Mouse (Mus musculus) liver, postnatal 0 days (tissue): ENCODE measurements around the gene Vps45. TPM values are rescaled to one million over a fixed set of nuclear protein-coding genes. Genes with fewer than 3 reads are reported as not detected.

Source experiments
- ATAC-seq: fragments of 200-750 bp; cut with Nextera tagmentation; 2 replicates; pipeline ENCODE4 v1.8.0; 2017; ENCODE audit warnings: mild to moderate bottlenecking, moderate library complexity
- DNase-seq: peaks from one replicate; pipeline ENCODE4 v3.0.0-alpha.2; 2016
- H3K27ac ChIP-seq: fragments of 300-500 bp; sonication (generic); 2 replicates; pipeline ENCODE4 v1.5.1; 2014; ENCODE audit warnings: antibody characterized with exemption, moderate library complexity, mild to moderate bottlenecking, low read depth
- H3K27me3 ChIP-seq: fragments of 300-500 bp; sonication (generic); 2 replicates; pipeline ENCODE4 v1.6.1; 2014; ENCODE audit warnings: low read length, control low read depth, mixed read lengths; ENCODE audit not compliant: insufficient read depth
- H3K36me3 ChIP-seq: fragments of 300-500 bp; sonication (generic); replicated peaks from 2 replicates; pipeline ENCODE4 v1.6.1; 2014; ENCODE audit warnings: mild to moderate bottlenecking, control low read depth, low read length, moderate library complexity, mixed read lengths; ENCODE audit not compliant: insufficient read depth
- H3K4me1 ChIP-seq: fragments of 300-500 bp; sonication (generic); 2 replicates; pipeline ENCODE4 v1.6.1; 2014; ENCODE audit warnings: antibody characterized with exemption, mild to moderate bottlenecking, control low read depth; ENCODE audit not compliant: insufficient read depth
- H3K4me2 ChIP-seq: fragments of 300-500 bp; sonication (generic); 2 replicates; pipeline ENCODE4 v1.6.1; 2014; ENCODE audit warnings: low read depth, mild to moderate bottlenecking, low read length, moderate library complexity, mixed read lengths
- H3K4me3 ChIP-seq: fragments of 300-500 bp; sonication (generic); 2 replicates; pipeline ENCODE4 v1.5.1; 2014; ENCODE audit warnings: low read depth, low read length
- H3K9ac ChIP-seq: fragments of 300-500 bp; sonication (generic); replicated peaks from 2 replicates; pipeline ENCODE4 v1.6.1; 2014; ENCODE audit warnings: mild to moderate bottlenecking, moderate library complexity
- H3K9me3 ChIP-seq: fragments of 300-500 bp; sonication (generic); 2 replicates; pipeline ENCODE4 v1.6.1; 2016; ENCODE audit warnings: mild to moderate bottlenecking, control low read depth, low read length, mixed read lengths
- CTCF ChIP-seq: sonication (generic); IDR thresholded peaks from 2 replicates; pipeline ENCODE4 v1.5.1; 2016; ENCODE audit warnings: antibody characterized with exemption, low read depth
- EP300 ChIP-seq: IDR thresholded peaks from 2 replicates; pipeline ENCODE4 v1.6.1; 2016; ENCODE audit warnings: antibody characterized with exemption, low read depth, mild to moderate bottlenecking
- WGBS: fragments of 180-500 bp; shearing (Covaris S2); extraction: QIAGEN DNeasy Blood & Tissue Kit; methylation state at CpG from one replicate; pipeline ENCODE4 v1.1.7; 2014; ENCODE audit not compliant: insufficient replicate concordance; 5-methylcytosine and 5-hydroxymethylcytosine counted together
- polyA plus RNA-seq: library from polyadenylated mRNA; unstranded; fragments of >200 nt; fragmentation: Nextera tagmentation; extraction: Ambion mirVana; gene quantifications from 2 replicates; pipeline ENCODE4 v1.2.1, GENCODE M21; 2015

Vps45 gene
- polyA plus RNA-seq, 1 experiment from 2014 or later = 12.5 TPM

DNA sequence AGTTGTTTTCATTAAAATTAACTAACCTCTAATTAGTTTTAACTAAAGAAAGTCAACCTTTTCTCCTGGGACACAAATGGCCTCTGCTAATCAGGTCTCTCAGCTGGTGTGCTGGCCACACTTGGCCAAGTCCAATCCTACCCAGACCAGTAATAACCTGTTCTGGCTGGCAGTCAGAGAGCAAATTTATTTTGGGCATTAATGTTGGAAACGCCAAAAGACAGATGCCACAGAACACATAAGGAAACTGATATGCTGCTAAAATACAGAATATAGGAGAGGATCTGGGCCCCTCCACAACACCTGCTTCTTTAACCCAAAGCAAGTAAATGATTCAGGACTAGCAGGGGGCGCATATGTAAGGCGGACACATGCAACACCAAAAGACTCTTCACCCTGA lies 28.9 kb downstream of the Vps45 start:
- WGBS = 81% methylated on average over 3 of the region's 3 CpGs
- H3K4me2 ChIP-seq = no peak overlapping the region
- no peaks in the 10 kb centered on the region for H3K27me3 ChIP-seq
- no peak overlapping the region for H3K27ac ChIP-seq
- ATAC-seq = no peak
- no peak for DNase-seq
- no peak for TF ChIP-seq EP300
- TF ChIP-seq CTCF = no peak
- H3K9me3 ChIP-seq = no peaks in the 10 kb centered on the region
- no peak overlapping the region for H3K9ac ChIP-seq
- H3K36me3 ChIP-seq = 0 out of 2 replicates have a peak, but pooled peaks cover 6% of the 10 kb centered on the region
- H3K4me1 ChIP-seq = peaks cover 4% of the 10 kb centered on the region; the same call in 1 of the 2 replicates
- no peak overlapping the region for H3K4me3 ChIP-seq

DNA sequence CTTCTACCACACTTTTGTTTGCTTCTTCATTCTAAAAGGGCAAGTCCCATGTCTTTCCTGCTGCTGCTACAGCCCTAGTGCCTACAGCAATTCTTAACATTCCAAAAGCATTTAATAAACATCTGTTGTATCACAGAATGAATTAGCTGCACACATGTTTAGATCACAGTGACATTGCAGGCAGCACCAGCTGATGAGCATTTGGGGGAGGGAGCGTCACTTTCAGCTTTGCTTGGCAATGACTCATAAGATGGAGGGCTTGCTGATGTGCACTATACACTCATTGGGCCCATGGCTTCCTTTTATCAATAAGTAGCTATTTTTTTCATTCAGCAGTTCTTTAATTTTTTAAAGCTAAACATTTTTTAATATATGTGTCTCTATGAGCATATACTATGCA lies 30.4 kb downstream of the Vps45 start:
- Histone ChIP-seq H3K27me3 (no peaks in the 10 kb centered on the region), H3K4me1 (no peaks in the 10 kb centered on the region; the same call in 1 of the 2 replicates), H3K9ac (no peak overlapping the region), H3K4me2 (no peak overlapping the region), H3K27ac (no peak overlapping the region), H3K4me3 (no peak overlapping the region), H3K36me3 (0 out of 2 replicates have a peak, but pooled peaks cover under 1% of the 10 kb centered on the region), H3K9me3 (no peaks in the 10 kb centered on the region)
- 89% methylated on average over 1 of the region's 1 CpGs for WGBS
- ATAC-seq (no peak), DNase-seq (no peak)
- TF ChIP-seq EP300 (no peak), CTCF (no peak)

DNA sequence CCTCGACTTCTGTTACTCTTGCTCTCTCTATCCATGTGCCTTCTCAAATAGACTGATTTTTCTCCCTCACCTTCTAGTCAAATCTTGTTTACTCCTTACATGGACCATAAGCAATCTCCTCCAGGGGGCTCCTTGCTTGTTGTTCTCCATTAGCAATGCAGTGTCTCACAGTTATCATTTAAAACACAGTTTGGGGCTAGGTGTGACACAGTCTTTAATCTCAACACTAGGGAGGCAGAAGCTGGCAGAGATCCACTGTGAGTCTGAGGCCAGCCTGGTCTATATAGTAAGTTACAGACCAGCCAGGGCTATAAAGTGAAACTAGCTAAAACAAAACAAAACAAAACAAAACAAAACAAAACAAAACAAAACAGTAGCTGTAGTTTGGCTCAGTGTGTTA lies 31.1 kb downstream of the Vps45 start:
- Histone ChIP-seq H3K9me3 (no peaks in the 10 kb centered on the region), H3K36me3 (no peaks in the 10 kb centered on the region), H3K27ac (no peak overlapping the region), H3K4me2 (no peak overlapping the region), H3K27me3 (no peaks in the 10 kb centered on the region), H3K4me3 (no peak overlapping the region), H3K9ac (no peak overlapping the region), H3K4me1 (no peaks in the 10 kb centered on the region)
- DNase-seq (no peak), ATAC-seq (peak; percentile 36; the same call in 1 of the 2 replicates)
- no peak for TF ChIP-seq EP300
- TF ChIP-seq CTCF = no peak
- WGBS = 74% methylated on average over 1 of the region's 1 CpGs

DNA sequence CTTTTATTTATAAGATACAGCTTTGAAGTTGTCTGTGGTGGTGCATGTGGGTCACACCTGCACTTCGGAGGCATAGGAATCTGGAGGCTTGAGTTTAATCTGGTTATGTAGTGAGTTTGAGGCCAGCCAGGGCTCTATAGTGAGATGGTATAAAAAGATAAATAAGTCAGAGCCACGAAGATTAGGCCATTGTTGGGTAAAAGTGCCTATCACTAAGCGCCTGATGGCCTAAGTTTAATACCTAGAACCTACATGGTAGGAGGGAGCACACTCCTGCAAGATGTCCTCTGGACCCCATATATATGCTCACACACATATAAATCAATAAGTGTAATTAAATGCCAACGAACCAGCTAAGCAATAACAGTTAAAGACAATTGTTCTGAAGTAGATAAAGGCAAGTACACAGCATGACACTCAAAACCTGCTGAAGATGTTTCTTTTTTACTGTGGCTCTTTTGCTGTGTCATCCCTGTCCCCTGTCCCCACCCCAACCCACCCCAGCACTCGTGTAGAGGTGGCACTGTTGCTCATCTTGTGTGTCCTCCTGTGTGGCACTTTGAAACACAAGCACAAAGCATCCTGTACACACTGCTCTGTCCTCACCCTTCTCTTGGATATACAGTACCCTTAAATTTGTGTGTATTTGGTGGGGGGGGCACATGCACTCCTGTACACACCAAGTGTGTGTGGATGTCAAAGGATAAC lies 36.7 kb downstream of the Vps45 start:
- no peak overlapping the region for H3K4me2 ChIP-seq
- H3K9me3 ChIP-seq = no peaks in the 10 kb centered on the region
- DNase-seq (no peak), ATAC-seq (no peak)
- WGBS = 45% methylated on average over 5 of the region's 5 CpGs
- peaks cover 3% of the 10 kb centered on the region; the same call in 1 of the 2 replicates for H3K4me1 ChIP-seq
- no peaks in the 10 kb centered on the region for H3K27me3 ChIP-seq
- no peak for TF ChIP-seq EP300
- TF ChIP-seq CTCF = no peak
- no peak overlapping the region for H3K27ac ChIP-seq
- H3K4me3 ChIP-seq = no peak overlapping the region
- peaks cover 4% of the 10 kb centered on the region; the same call in 1 of the 2 replicates for H3K36me3 ChIP-seq
- H3K9ac ChIP-seq = no peak overlapping the region

DNA sequence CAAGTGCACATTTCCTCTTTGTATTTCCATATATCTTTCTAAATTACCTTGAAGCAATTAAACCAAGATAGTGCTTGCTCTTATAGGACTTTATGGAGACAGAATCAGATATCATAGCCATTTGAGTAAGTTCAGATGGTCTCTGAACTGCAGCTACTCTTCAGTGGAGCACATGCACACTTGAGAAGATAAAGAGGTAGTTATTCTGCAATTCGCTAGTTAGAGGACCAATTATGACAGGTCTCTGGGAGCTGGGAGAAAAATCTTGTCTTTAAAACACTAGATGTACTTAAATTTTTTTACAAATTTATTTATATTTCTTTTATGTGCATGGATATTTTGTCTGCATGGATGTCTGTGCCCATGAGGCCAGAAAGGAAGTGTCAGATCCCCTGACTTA lies 37.5 kb downstream of the Vps45 start:
- Histone ChIP-seq H3K4me3 (no peak overlapping the region), H3K27ac (no peak overlapping the region), H3K4me1 (peaks cover 3% of the 10 kb centered on the region; the same call in 1 of the 2 replicates), H3K9me3 (no peaks in the 10 kb centered on the region), H3K4me2 (no peak overlapping the region), H3K36me3 (peaks cover 4% of the 10 kb centered on the region; the same call in 1 of the 2 replicates), H3K9ac (no peak overlapping the region), H3K27me3 (no peaks in the 10 kb centered on the region)
- WGBS = 76% methylated on average over 1 of the region's 1 CpGs
- TF ChIP-seq CTCF (no peak), EP300 (no peak)
- ATAC-seq (no peak), DNase-seq (no peak)

DNA sequence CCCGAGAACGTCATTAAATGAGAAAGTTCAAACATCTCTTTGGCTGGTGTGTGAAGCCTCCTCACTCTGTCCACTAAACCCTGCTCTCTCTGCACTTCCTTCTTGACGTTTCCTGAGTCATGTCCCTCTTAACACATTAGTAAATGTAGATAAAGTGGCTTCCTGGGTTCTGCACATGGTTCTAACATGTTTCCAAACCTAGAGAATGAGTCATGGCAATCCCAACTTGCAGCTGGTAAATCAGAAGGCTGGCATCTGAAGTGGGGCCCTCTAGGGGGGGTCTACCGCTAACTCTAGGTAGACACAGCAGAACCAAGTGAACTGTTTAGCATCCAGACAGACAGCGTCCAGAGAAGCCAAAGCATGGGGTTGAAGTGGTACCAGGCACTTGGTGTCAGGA lies 40.8 kb downstream of the Vps45 start:
- Histone ChIP-seq H3K4me3 (no peak overlapping the region), H3K9ac (no peak overlapping the region), H3K27me3 (no peaks in the 10 kb centered on the region), H3K4me2 (no peak overlapping the region), H3K27ac (no peak overlapping the region), H3K4me1 (peaks cover 3% of the 10 kb centered on the region; the same call in 1 of the 2 replicates), H3K9me3 (no peaks in the 10 kb centered on the region), H3K36me3 (peaks cover 4% of the 10 kb centered on the region; the same call in 1 of the 2 replicates)
- DNase-seq (no peak), ATAC-seq (no peak)
- 56% methylated on average over 5 of the region's 5 CpGs for WGBS
- TF ChIP-seq EP300 (no peak), CTCF (0 out of 2 replicates have a peak, but pooled peaks have one; percentile 3)
